Mouse (Mus musculus) lung, adult 2 months (tissue): ENCODE results near the gene Zfp324.

Source experiments
- CTCF ChIP-seq: fragments of 200-500 bp; IDR thresholded peaks from 2 replicates; pipeline ENCODE4 v1.5.1; 2011; ENCODE audit warnings: mild to moderate bottlenecking, low read length, control low read depth; ENCODE audit not compliant: insufficient read depth
- POLR2A ChIP-seq: fragments of 200-500 bp; IDR thresholded peaks from 2 replicates; pipeline ENCODE4 v1.6.1; 2011; ENCODE audit warnings: low read depth, mild to moderate bottlenecking, control low read depth, low read length, borderline replicate concordance; ENCODE audit errors: extremely low read depth

- TF ChIP-seq POLR2A (no peak), CTCF (no peak)
These were observed 5.3 kb downstream of the Zfp324 start for GRCm38 (mm10) chr7:12970906-12971305.
